Mouse (Mus musculus) liver, embryonic 15.5 days (tissue): ENCODE data around the gene Tmem42. TPM values are rescaled to one million over a fixed set of nuclear protein-coding genes. Genes with fewer than 3 reads are reported as not detected.

Source experiments
- ATAC-seq: fragments of 200-750 bp; cut with Nextera tagmentation; 2 replicates; pipeline ENCODE4 v1.8.0; 2017; ENCODE audit warnings: moderate number of reproducible peaks, mild to moderate bottlenecking, moderate library complexity; ENCODE audit not compliant: insufficient read depth
- H3K27ac ChIP-seq: fragments of 300-500 bp; sonication (generic); replicated peaks from 2 replicates; pipeline ENCODE4 v1.5.1; 2015; ENCODE audit warnings: mild to moderate bottlenecking, inconsistent platforms
- H3K27me3 ChIP-seq: fragments of 300-500 bp; sonication (generic); 2 replicates; pipeline ENCODE4 v1.6.1; 2015; ENCODE audit warnings: mild to moderate bottlenecking, inconsistent platforms
- H3K36me3 ChIP-seq: fragments of 300-500 bp; sonication (generic); replicated peaks from 2 replicates; pipeline ENCODE4 v1.6.1; 2015; ENCODE audit warnings: moderate library complexity, mild to moderate bottlenecking, inconsistent platforms
- H3K4me1 ChIP-seq: fragments of 300-500 bp; sonication (generic); replicated peaks from 2 replicates; pipeline ENCODE4 v1.6.1; 2015; ENCODE audit warnings: inconsistent platforms
- H3K4me2 ChIP-seq: fragments of 300-500 bp; sonication (generic); 2 replicates; pipeline ENCODE4 v1.6.1; 2015; ENCODE audit warnings: moderate library complexity, mild to moderate bottlenecking, inconsistent platforms
- H3K4me3 ChIP-seq: fragments of 300-500 bp; sonication (generic); replicated peaks from 2 replicates; pipeline ENCODE4 v1.5.1; 2015; ENCODE audit warnings: mild to moderate bottlenecking, inconsistent platforms
- H3K9ac ChIP-seq: fragments of 300-500 bp; sonication (generic); 2 replicates; pipeline ENCODE4 v1.6.1; 2015; ENCODE audit warnings: moderate library complexity, mild to moderate bottlenecking, inconsistent platforms
- H3K9me3 ChIP-seq: fragments of 300-500 bp; sonication (generic); replicated peaks from 2 replicates; pipeline ENCODE4 v1.6.1; 2016; ENCODE audit warnings: inconsistent platforms
- WGBS: fragments of 180-500 bp; shearing (Covaris S2); methylation state at CpG from one replicate; pipeline ENCODE4 v1.1.7; 2015; ENCODE audit warnings: mixed read lengths; ENCODE audit not compliant: insufficient replicate concordance; 5-methylcytosine and 5-hydroxymethylcytosine counted together
- polyA plus RNA-seq: library from polyadenylated mRNA; unstranded; fragments of >200 nt; fragmentation: Nextera tagmentation; extraction: Ambion mirVana; gene quantifications from 2 replicates; pipeline ENCODE4 v1.2.1, GENCODE M21; 2015

Tmem42 gene
- polyA plus RNA-seq, 1 experiment from 2014 or later, result 6.0 TPM

DNA sequence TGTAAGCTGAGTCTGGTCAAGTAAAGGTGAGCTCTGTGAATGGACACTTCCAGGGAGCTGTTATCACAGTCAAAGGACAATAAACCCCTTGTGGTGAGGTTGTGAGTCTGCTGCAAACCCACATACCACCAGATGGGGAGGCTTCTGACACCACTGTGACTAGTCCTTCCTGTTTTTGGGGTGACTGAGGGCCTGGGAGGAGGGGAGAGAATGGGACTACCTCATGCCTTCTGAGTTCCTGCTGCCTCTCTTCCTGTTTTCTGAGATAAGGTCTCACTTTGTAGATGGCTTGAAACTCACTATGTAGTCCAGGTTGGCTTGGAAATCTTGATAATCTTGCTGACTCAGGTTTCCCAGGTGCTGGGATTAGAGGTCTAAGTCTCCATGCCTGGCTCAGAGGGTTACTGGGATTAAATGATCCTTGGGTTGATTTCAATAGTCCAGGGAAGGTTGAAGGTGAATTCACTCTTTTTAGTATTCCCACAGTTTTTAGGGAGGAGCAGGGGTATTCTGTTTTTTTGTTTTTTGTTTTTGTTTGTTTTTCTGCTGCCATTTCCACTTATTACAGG lies 37.7 kb downstream of the Tmem42 start:
- Histone ChIP-seq H3K9me3 (no peaks in the 10 kb centered on the region), H3K27ac (no peak overlapping the region), H3K4me1 (no peaks in the 10 kb centered on the region), H3K4me2 (no peak overlapping the region), H3K9ac (no peak overlapping the region), H3K4me3 (no peak overlapping the region), H3K27me3 (no peaks in the 10 kb centered on the region), H3K36me3 (no peaks in the 10 kb centered on the region)
- no peak for ATAC-seq

DNA sequence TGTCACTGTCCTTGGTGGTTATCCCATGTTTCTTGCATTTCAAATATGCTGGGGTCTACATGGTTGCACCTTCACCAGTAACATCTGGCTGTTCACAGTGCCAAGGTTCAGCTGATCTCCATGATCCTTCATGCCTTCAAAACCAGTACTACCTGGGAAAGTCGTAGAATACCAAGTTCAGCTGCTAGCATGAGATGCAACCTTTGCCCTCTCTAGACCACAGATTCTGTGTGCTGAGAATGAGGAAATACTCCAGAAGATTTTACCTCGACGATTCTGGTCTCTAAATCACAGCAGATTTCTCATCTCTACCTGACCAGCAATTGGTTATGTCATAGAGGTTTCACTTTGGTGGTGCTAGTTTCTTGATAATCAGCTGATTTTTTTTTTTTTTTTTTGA lies 39.0 kb downstream of the Tmem42 start:
- no peaks in the 10 kb centered on the region for H3K9me3 ChIP-seq
- no peak overlapping the region for H3K9ac ChIP-seq
- WGBS, result 39% methylated on average over 3 of the region's 3 CpGs
- no peak overlapping the region for H3K27ac ChIP-seq
- no peak for ATAC-seq
- no peaks in the 10 kb centered on the region for H3K27me3 ChIP-seq
- no peaks in the 10 kb centered on the region for H3K36me3 ChIP-seq
- H3K4me2 ChIP-seq, result no peak overlapping the region
- no peak overlapping the region for H3K4me3 ChIP-seq
- H3K4me1 ChIP-seq, result no peaks in the 10 kb centered on the region

Other genes with a start within 250 kb of the Tmem42 start
- 1.9 and 2.3 TPM in 2 replicates for gene Tcaim, start 215.8 kb upstream of the Tmem42 start, polyA plus RNA-seq
- not detected in 2 replicates for gene Gm35549, start 177.3 kb upstream of the Tmem42 start, polyA plus RNA-seq
- 16.6 and 16.8 TPM in 2 replicates for gene Zfp445, start 155.3 kb upstream of the Tmem42 start, polyA plus RNA-seq
- gene Zkscan7, start 135.6 kb upstream of the Tmem42 start, polyA plus RNA-seq, result 0.68 and 0.90 TPM in 2 replicates
- gene Zfp105, start 98.3 kb upstream of the Tmem42 start, polyA plus RNA-seq, result 1.5 and 1.8 TPM in 2 replicates
- gene 1110059G10Rik, start 70.3 kb upstream of the Tmem42 start, polyA plus RNA-seq, result 10.8 and 12.8 TPM in 2 replicates
- gene Kif15, start 70.3 kb upstream of the Tmem42 start, polyA plus RNA-seq, result 30.0 and 30.8 TPM in 2 replicates
- gene Tgm4, start 13.4 kb downstream of the Tmem42 start, polyA plus RNA-seq, result 0.12 and 0.21 TPM in 2 replicates
- 30.7 and 31.7 TPM in 2 replicates for gene Zdhhc3, start 91.9 kb downstream of the Tmem42 start, polyA plus RNA-seq
- gene Exosc7, start 91.9 kb downstream of the Tmem42 start, polyA plus RNA-seq, result 70.3 and 73.1 TPM in 2 replicates
- 0.12 TPM in 1 of 2 replicates, not detected in the other for gene Clec3b, start 129.6 kb downstream of the Tmem42 start, polyA plus RNA-seq
- 0.46 and 0.59 TPM in 2 replicates for gene Cdcp1, start 194.7 kb downstream of the Tmem42 start, polyA plus RNA-seq
- 2.0 and 2.1 TPM in 2 replicates for gene Tmem158, start 239.4 kb downstream of the Tmem42 start, polyA plus RNA-seq